ENCODE assay signal across 9 mouse cellular contexts in the genomic region with DNA sequence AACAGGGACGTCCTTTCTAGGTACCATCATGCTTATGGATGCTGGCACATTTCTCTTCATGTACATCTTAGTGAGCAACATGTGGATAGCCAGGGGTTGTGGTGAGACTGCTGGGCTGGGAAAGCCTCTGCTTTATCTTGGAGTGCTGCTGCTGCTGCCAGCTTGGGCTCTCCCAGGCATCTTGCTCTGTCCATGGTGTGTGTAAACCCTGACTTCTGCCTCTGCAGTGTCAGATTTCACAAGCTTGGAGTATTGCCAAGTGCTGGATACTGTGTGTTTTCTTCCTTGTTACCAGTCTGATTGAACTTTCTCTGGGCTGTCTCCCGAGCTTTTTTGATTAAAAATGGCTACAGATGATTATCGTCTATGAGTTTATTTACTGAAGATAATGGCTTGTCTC. TPM values are rescaled to one million over a fixed set of nuclear protein-coding genes. Genes with fewer than 3 reads are reported as not detected.
DNase-seq lines count a peak whose midpoint lies in the region; ATAC-seq and TF ChIP-seq lines count a peak whose summit lies in the region.
"Had no signal": no experiment of that assay in that cellular context is flagged by ENCODE, and none has a peak within 500 bp of the region (broad histone marks: within the 10 kb centered on the region; RNA-seq: fewer than 3 reads in every experiment).

No protein-coding gene starts in this region.

- DNase-seq in urinary bladder, adult 18-20 months (ENCODE audit: low spot score in 2 of 2): peak; percentile 10 to 32
- no peak for DNase-seq in urinary bladder, postnatal 10 days (ENCODE audit: low spot score)
- peak; percentile 10 for DNase-seq in gonadal fat pad, adult 2 months (ENCODE audit: low read depth)
- DNase-seq in limb, embryonic 14.5 days (ENCODE audit: low spot score): peak; percentile 82
- no peak for DNase-seq in layer of hippocampus, postnatal 14 days (ENCODE audit: low spot score in 2 of 2)
- DNase-seq in right cerebral cortex, adult 2 months (ENCODE audit: low spot score in 2 of 2): no peak

- H3K4me1 ChIP-seq in limb, embryonic 14.5 days (ENCODE audit: control insufficient read depth, insufficient read depth, low read length): peaks cover 6% of the 10 kb centered on the region
- H3K4me1 ChIP-seq: megakaryocyte, embryonic 14.5 days had no signal

- no peak; the same call in 1 of the 2 replicates for ATAC-seq in limb, embryonic 14.5 days (ENCODE audit: low FRiP score, low read depth)
- ATAC-seq in erythroblast, adult 5-6 weeks (replicated peaks; ENCODE audit: low FRiP score, poor library complexity, severe bottlenecking): no peak
- no peak for ATAC-seq in megakaryocyte progenitor cell, adult 5-6 weeks (replicated peaks; ENCODE audit: poor library complexity)

- H3K4me3 ChIP-seq in limb, embryonic 14.5 days (replicated peaks; ENCODE audit: low read length): no peak overlapping the region
- H3K4me3 ChIP-seq: megakaryocyte, embryonic 14.5 days had no signal

- no peaks in the 10 kb centered on the region for H3K9me3 ChIP-seq in limb, embryonic 14.5 days (ENCODE audit: control insufficient read depth, low read length)

- H3K27ac ChIP-seq in limb, embryonic 14.5 days (replicated peaks; ENCODE audit: low read depth, low read length): no peak overlapping the region

- no peak overlapping the region for H3K4me2 ChIP-seq in limb, embryonic 14.5 days (replicated peaks; ENCODE audit: low read depth, low read length, severe bottlenecking)

- H3K27me3 ChIP-seq in limb, embryonic 14.5 days (ENCODE audit: control insufficient read depth, insufficient read depth, low read length): no peaks in the 10 kb centered on the region
- H3K27me3 ChIP-seq: megakaryocyte, embryonic 14.5 days had no signal

- WGBS in limb, embryonic 14.5 days: 17% methylated on average over 3 of the region's 3 CpGs

- no peak overlapping the region for H3K9ac ChIP-seq in limb, embryonic 14.5 days (ENCODE audit: low read depth, low read length, severe bottlenecking)

- H3K36me3 ChIP-seq in limb, embryonic 14.5 days (ENCODE audit: control insufficient read depth, insufficient read depth, low read length): no peaks in the 10 kb centered on the region

- no peak for TF ChIP-seq POLR2A in limb, embryonic 14.5 days (IDR thresholded peaks at IDR 0.05; ENCODE audit: borderline replicate concordance, extremely low read depth, insufficient read depth, insufficient read length)

RNA-seq across cellular contexts. Expression of a gene that starts 45.6 kb away (rescaled TPM):
- polyA plus RNA-seq in gonadal fat pad, adult 2 months (2012; rRNA removed): not detected in 2 replicates
- polyA plus RNA-seq in limb, embryonic 14.5 days (2012; rRNA removed): 0.06 and 0.14 TPM in 2 replicates
- polyA plus RNA-seq in limb, embryonic 14.5 days (2014; fragmentation: Nextera tagmentation; extraction: Ambion mirVana): not detected in 2 replicates
- total RNA-seq in layer of hippocampus, postnatal 14 days (2021): not detected
- not detected in 2 replicates for total RNA-seq in erythroblast, adult 5-6 weeks (2015; ENCODE audit: low replicate concordance)
- not detected in 2 replicates for total RNA-seq in erythroblast, adult 5-6 weeks (2017; ENCODE audit: low replicate concordance)
- total RNA-seq in megakaryocyte progenitor cell, adult 5-6 weeks (2015): not detected in 2 replicates
- total RNA-seq in megakaryocyte progenitor cell, adult 5-6 weeks (2017): not detected in 2 replicates

RNA-seq across cellular contexts. Expression of a gene that starts 54.9 kb away (rescaled TPM):
- polyA plus RNA-seq in gonadal fat pad, adult 2 months (2012; rRNA removed): 0.36 and 1.3 TPM in 2 replicates
- polyA plus RNA-seq in limb, embryonic 14.5 days (2012; rRNA removed): 1.4 and 2.0 TPM in 2 replicates
- 1.6 and 1.7 TPM in 2 replicates for polyA plus RNA-seq in limb, embryonic 14.5 days (2014; fragmentation: Nextera tagmentation; extraction: Ambion mirVana)
- total RNA-seq in layer of hippocampus, postnatal 14 days (2021): not detected
- not detected in 2 replicates for total RNA-seq in erythroblast, adult 5-6 weeks (2015; ENCODE audit: low replicate concordance)
- not detected in 2 replicates for total RNA-seq in erythroblast, adult 5-6 weeks (2017; ENCODE audit: low replicate concordance)
- not detected in 2 replicates for total RNA-seq in megakaryocyte progenitor cell, adult 5-6 weeks (2015)
- not detected in 2 replicates for total RNA-seq in megakaryocyte progenitor cell, adult 5-6 weeks (2017)

Comparison
In these comparisons a context has a peak if more than half of its experiments do, and no peak if none do; other contexts are left out.
1. DNase-seq: peak in urinary bladder, adult 18-20 months (2 of 2), gonadal fat pad, adult 2 months (single experiment) and limb, embryonic 14.5 days (single experiment); none in urinary bladder, postnatal 10 days (single experiment), layer of hippocampus, postnatal 14 days (0 of 2) and right cerebral cortex, adult 2 months (0 of 2).